ENCODE assay signal across 9 mouse cellular contexts in the genomic region with DNA sequence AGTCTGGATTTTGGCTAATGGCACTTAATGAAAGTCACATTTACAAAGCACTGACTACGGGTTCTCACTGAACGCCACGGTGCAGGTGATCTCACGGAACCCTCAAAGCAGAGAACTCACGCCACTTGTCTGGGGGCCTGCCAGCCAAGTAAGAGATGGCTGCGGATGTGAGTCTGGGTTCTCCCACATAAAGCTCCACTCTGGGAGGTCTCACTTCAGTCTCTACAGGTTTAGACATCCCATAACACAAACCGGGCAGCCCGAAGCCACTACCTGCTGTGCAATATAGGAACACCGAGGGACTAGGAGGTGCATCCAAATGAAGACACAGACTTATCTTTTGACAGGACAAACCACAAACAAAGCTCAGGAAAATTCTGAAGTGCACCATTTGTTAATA.
A peak's percentile ranks its signal among the peaks of the same experiment; 100 is the strongest.
DNase-seq lines count a peak whose midpoint lies in the region; ATAC-seq lines count a peak whose summit lies in the region.
"Had no signal": no experiment of that assay in that cellular context is flagged by ENCODE, and none has a peak within 500 bp of the region (broad histone marks: within the 10 kb centered on the region; RNA-seq: fewer than 3 reads in every experiment).

No protein-coding gene starts in this region.

- no peaks in the 10 kb centered on the region for H3K27me3 ChIP-seq in heart, embryonic 11.5 days (ENCODE audit: control insufficient read depth, insufficient read depth, low read length)
- no peaks in the 10 kb centered on the region for H3K27me3 ChIP-seq in forebrain, embryonic 13.5 days
- H3K27me3 ChIP-seq in limb, embryonic 15.5 days, result no peaks in the 10 kb centered on the region

- H3K4me1 ChIP-seq in heart, embryonic 11.5 days (ENCODE audit: control insufficient read depth, insufficient read depth, low read length), result peaks cover 21% of the 10 kb centered on the region
- H3K4me1 ChIP-seq in forebrain, embryonic 13.5 days, result peaks cover 23% of the 10 kb centered on the region
- H3K4me1 ChIP-seq in limb, embryonic 15.5 days, result peaks cover 12% of the 10 kb centered on the region

- WGBS in heart, embryonic 11.5 days (ENCODE audit: insufficient replicate concordance), result 66% methylated on average over 9 of the region's 9 CpGs
- WGBS in forebrain, embryonic 13.5 days, result 48% methylated on average over 9 of the region's 9 CpGs
- 50% methylated on average over 9 of the region's 9 CpGs for WGBS in limb, embryonic 15.5 days

- H3K9ac ChIP-seq in heart, embryonic 11.5 days (ENCODE audit: low read depth, low read length), result peak overlapping the region; percentile 96
- H3K9ac ChIP-seq in forebrain, embryonic 13.5 days, result peak overlapping the region; percentile 90
- no peak overlapping the region for H3K9ac ChIP-seq in limb, embryonic 15.5 days

- no peak overlapping the region for H3K27ac ChIP-seq in heart, embryonic 11.5 days (ENCODE audit: low read depth, low read length)
- H3K27ac ChIP-seq in forebrain, embryonic 13.5 days, result no peak overlapping the region
- H3K27ac ChIP-seq in limb, embryonic 15.5 days, result no peak overlapping the region

- no peak for DNase-seq in heart, adult 18-20 months
- peak; percentile 47 for DNase-seq in A20 (ENCODE audit: low read depth, low spot score)
- DNase-seq in layer of hippocampus, adult 9-10 months (ENCODE audit: low spot score), result no peak
- DNase-seq in Muller cell, postnatal 12 days (ENCODE audit: inconsistent ontology term), result no peak
- DNase-seq: adrenal gland, postnatal 14 days had no signal

- H3K36me3 ChIP-seq in heart, embryonic 11.5 days (ENCODE audit: control insufficient read depth, insufficient read depth, low read length), result peaks cover 6% of the 10 kb centered on the region
- H3K36me3 ChIP-seq in forebrain, embryonic 13.5 days (ENCODE audit: poor library complexity, severe bottlenecking), result no peaks in the 10 kb centered on the region; the same call in 1 of the 2 replicates
- H3K36me3 ChIP-seq in limb, embryonic 15.5 days, result no peaks in the 10 kb centered on the region

- peak overlapping the region; percentile 68 for H3K4me2 ChIP-seq in heart, embryonic 11.5 days
- H3K4me2 ChIP-seq in forebrain, embryonic 13.5 days, result peak overlapping the region; percentile 77
- H3K4me2 ChIP-seq in limb, embryonic 15.5 days, result peak overlapping the region; percentile 84

- peak overlapping the region; percentile 91 for H3K4me3 ChIP-seq in heart, embryonic 11.5 days (ENCODE audit: low read depth, low read length)
- peak overlapping the region; percentile 72 for H3K4me3 ChIP-seq in forebrain, embryonic 13.5 days
- H3K4me3 ChIP-seq in limb, embryonic 15.5 days, result peak overlapping the region; percentile 79

- no peaks in the 10 kb centered on the region for H3K9me3 ChIP-seq in heart, embryonic 11.5 days (replicated peaks; ENCODE audit: control insufficient read depth, low read length)
- no peaks in the 10 kb centered on the region for H3K9me3 ChIP-seq in forebrain, embryonic 13.5 days (replicated peaks)
- H3K9me3 ChIP-seq in limb, embryonic 15.5 days, result no peaks in the 10 kb centered on the region

- ATAC-seq in heart, embryonic 11.5 days (replicated peaks; ENCODE audit: insufficient number of reproducible peaks, low FRiP score, low TSS enrichment), result no peak
- no peak for ATAC-seq in forebrain, embryonic 13.5 days
- ATAC-seq in limb, embryonic 15.5 days (ENCODE audit: insufficient number of reproducible peaks, low FRiP score, low TSS enrichment, low read depth), result no peak
- no peak for ATAC-seq in activated CD4-positive, CD25-positive, alpha-beta regulatory T cell, adult 4 months
